Mouse (Mus musculus): ENCODE data around the gene Bhlhe41.

GRCm38 (mm10) chr6:145832927-145833326 is 32.4 kb downstream of the Bhlhe41 start:
- TF ChIP-seq POLR2A (IDR thresholded peaks at IDR 0.05; ENCODE audit: insufficient read depth, low read depth, low read length) (no peak), CTCF (IDR thresholded peaks at IDR 0.05; ENCODE audit: insufficient read depth, low read depth, low read length) (no peak)
